Mouse (Mus musculus) limb, embryonic 11.5 days (tissue): ENCODE data around the gene Ranbp3. TPM values are rescaled to one million over a fixed set of nuclear protein-coding genes. Genes with fewer than 3 reads are reported as not detected.
"Not testable (repeated sequence)": the region's sequence is repeated elsewhere in the genome, so short reads cannot be mapped to it uniquely, and the experiment has no call there.

Experiments
- ATAC-seq: fragments of 200-750 bp; cut with Nextera tagmentation; 2 replicates; pipeline ENCODE4 v1.8.0; 2017; ENCODE audit warnings: low read depth; ENCODE audit not compliant: insufficient number of reproducible peaks, low FRiP score, low TSS enrichment
- DNase-seq: peaks from one replicate; pipeline ENCODE4 v3.0.0-alpha.2; 2015; ENCODE audit warnings: low spot score
- H3K27ac ChIP-seq: fragments of 300-500 bp; sonication (generic); replicated peaks from 2 replicates; pipeline ENCODE4 v1.5.1; 2014; ENCODE audit warnings: low read depth, mild to moderate bottlenecking, low read length
- H3K27me3 ChIP-seq: fragments of 300-500 bp; sonication (generic); 2 replicates; pipeline ENCODE4 v1.6.1; 2014; ENCODE audit warnings: mild to moderate bottlenecking, low read length, mixed read lengths; ENCODE audit not compliant: control insufficient read depth, insufficient read depth
- H3K36me3 ChIP-seq: fragments of 300-500 bp; sonication (generic); 2 replicates; pipeline ENCODE4 v1.6.1; 2014; ENCODE audit warnings: mild to moderate bottlenecking, low read length, moderate library complexity, mixed read lengths; ENCODE audit not compliant: control insufficient read depth, insufficient read depth
- H3K4me1 ChIP-seq: fragments of 300-500 bp; sonication (generic); 2 replicates; pipeline ENCODE4 v1.6.1; 2014; ENCODE audit warnings: low read length, mixed read lengths; ENCODE audit not compliant: control insufficient read depth, insufficient read depth
- H3K4me2 ChIP-seq: fragments of 300-500 bp; sonication (generic); 2 replicates; pipeline ENCODE4 v1.6.1; 2014; ENCODE audit warnings: low read depth, mild to moderate bottlenecking, moderate library complexity; ENCODE audit not compliant: severe bottlenecking
- H3K4me3 ChIP-seq: fragments of 300-500 bp; sonication (generic); 2 replicates; pipeline ENCODE4 v1.5.1; 2014; ENCODE audit warnings: low read depth, low read length
- H3K9ac ChIP-seq: fragments of 300-500 bp; sonication (generic); 2 replicates; pipeline ENCODE4 v1.6.1; 2014; ENCODE audit warnings: mild to moderate bottlenecking, low read length
- H3K9me3 ChIP-seq: fragments of 300-500 bp; sonication (generic); 2 replicates; pipeline ENCODE4 v1.6.1; 2016; ENCODE audit warnings: low read length; ENCODE audit not compliant: control insufficient read depth
- WGBS: fragments of 180-500 bp; shearing (Covaris S2); extraction: QIAGEN DNeasy Blood & Tissue Kit; methylation state at CpG from one replicate; pipeline ENCODE4 v1.1.7; 2014; 5-methylcytosine and 5-hydroxymethylcytosine counted together
- polyA plus RNA-seq: library from polyadenylated mRNA; unstranded; fragments of >200 nt; fragmentation: Nextera tagmentation; extraction: Ambion mirVana; gene quantifications from 2 replicates; pipeline ENCODE4 v1.2.1, GENCODE M21; 2014

The Ranbp3 gene
- polyA plus RNA-seq, result 118 and 131 TPM in 2 replicates

- H3K27ac ChIP-seq, result peak within 1 kb of the TSS; percentile 80
- peak within 1 kb of the TSS; percentile 66 for H3K4me2 ChIP-seq
- peak within 1 kb of the TSS; percentile 91 for H3K9ac ChIP-seq
- ATAC-seq, result peak; percentile 90
- H3K9me3 ChIP-seq, result no peaks in the 10 kb centered on the region
- H3K4me3 ChIP-seq, result peak within 1 kb of the TSS; percentile 88
- peaks cover 13% of the 10 kb centered on the region for H3K36me3 ChIP-seq
- WGBS, result under 1% methylated on average over 55 of the region's 66 CpGs
- no peaks in the 10 kb centered on the region for H3K27me3 ChIP-seq
- peaks cover 11% of the 10 kb centered on the region for H3K4me1 ChIP-seq
- DNase-seq, result peak; percentile 99
These were observed at the start of gene Ranbp3 for GRCm38 (mm10) chr17:56672941-56673646. TSS of gene Ranbp3 (plus strand) at chr17:56673294.

GRCm38 (mm10) chr17:56625495-56625894, 47.6 kb upstream of the Ranbp3 start:
- 86% methylated on average over 3 of the region's 3 CpGs for WGBS
- Histone ChIP-seq H3K4me3 (peak overlapping the region; percentile 98; the same call in 1 of the 2 replicates), H3K36me3 (peaks cover 15% of the 10 kb centered on the region), H3K9me3 (no peaks in the 10 kb centered on the region), H3K27me3 (no peaks in the 10 kb centered on the region), H3K4me2 (peak overlapping the region; percentile 89; the same call in 1 of the 2 replicates), H3K27ac (no peak overlapping the region), H3K4me1 (peaks cover 9% of the 10 kb centered on the region), H3K9ac (no peak overlapping the region)
- no peak for DNase-seq
- no peak for ATAC-seq

- Histone ChIP-seq H3K4me3 (peak overlapping the region; percentile 98), H3K9me3 (no peaks in the 10 kb centered on the region), H3K4me2 (peak overlapping the region; percentile 89), H3K27ac (no peak overlapping the region), H3K9ac (peak overlapping the region; percentile 84), H3K36me3 (peaks cover 14% of the 10 kb centered on the region), H3K27me3 (no peaks in the 10 kb centered on the region), H3K4me1 (peaks cover 9% of the 10 kb centered on the region)
- ATAC-seq, result no peak
- DNase-seq, result no peak
- 1% methylated on average over 32 of the region's 32 CpGs for WGBS
These were observed 46.8 kb upstream of the Ranbp3 start for GRCm38 (mm10) chr17:56626260-56626659.

GRCm38 (mm10) chr17:56626754-56627470, 46.2 kb upstream of the Ranbp3 start, which contains the start of gene Lonp1:
TSS of gene Lonp1 (minus strand) at chr17:56626887.
- peak within 1 kb of the TSS; percentile 84 for H3K9ac ChIP-seq
- H3K36me3 ChIP-seq, result peaks cover 10% of the 10 kb centered on the region
- DNase-seq (peak; percentile 100), ATAC-seq (peak; percentile 93)
- 1% methylated on average over 51 of the region's 51 CpGs for WGBS
- H3K4me2 ChIP-seq, result peak within 1 kb of the TSS; percentile 89
- peaks cover 9% of the 10 kb centered on the region for H3K4me1 ChIP-seq
- no peaks in the 10 kb centered on the region for H3K27me3 ChIP-seq
- peak within 1 kb of the TSS; percentile 62 for H3K27ac ChIP-seq
- peak within 1 kb of the TSS; percentile 98 for H3K4me3 ChIP-seq
- no peaks in the 10 kb centered on the region for H3K9me3 ChIP-seq

GRCm38 (mm10) chr17:56627530-56628277, 45.4 kb upstream of the Ranbp3 start, which contains the start of gene Catsperd:
TSS of gene Catsperd (plus strand) at chr17:56628143.
- Histone ChIP-seq H3K27me3 (no peaks in the 10 kb centered on the region), H3K9ac (peak within 1 kb of the TSS; percentile 49), H3K4me3 (peak within 1 kb of the TSS; percentile 98), H3K4me1 (peaks cover 9% of the 10 kb centered on the region), H3K36me3 (peaks cover 7% of the 10 kb centered on the region), H3K4me2 (peak within 1 kb of the TSS; percentile 89), H3K27ac (peak within 1 kb of the TSS; percentile 62), H3K9me3 (no peaks in the 10 kb centered on the region)
- DNase-seq, result peak; percentile 61
- WGBS, result 8% methylated on average over 26 of the region's 26 CpGs
- ATAC-seq, result peak; percentile 48

GRCm38 (mm10) chr17:56629800-56630781, 43.0 kb upstream of the Ranbp3 start:
- H3K9ac ChIP-seq, H3K4me3 ChIP-seq, H3K9me3 ChIP-seq, H3K36me3 ChIP-seq, H3K4me1 ChIP-seq, H3K27me3 ChIP-seq, H3K27ac ChIP-seq, DNase-seq, H3K4me2 ChIP-seq, ATAC-seq: not testable (repeated sequence)
- WGBS, result 89% methylated on average over 27 of the region's 27 CpGs

- DNase-seq (no peak), ATAC-seq (no peak)
- no peak overlapping the region for H3K4me2 ChIP-seq
- no peak overlapping the region for H3K27ac ChIP-seq
- H3K9ac ChIP-seq, result no peak overlapping the region
- H3K4me3 ChIP-seq, result no peak overlapping the region
- H3K36me3 ChIP-seq, result no peaks in the 10 kb centered on the region
- H3K27me3 ChIP-seq, result no peaks in the 10 kb centered on the region
- WGBS, result 58% methylated on average over 4 of the region's 4 CpGs
- no peaks in the 10 kb centered on the region for H3K9me3 ChIP-seq
- peaks cover 7% of the 10 kb centered on the region for H3K4me1 ChIP-seq
These were observed 41.3 kb upstream of the Ranbp3 start for GRCm38 (mm10) chr17:56631807-56632206.
